Mouse (Mus musculus) ES-CJ7 (cell line): ENCODE measurements at regions not wholly inside any gene's neighbourhood (a gene's known extent, or its start where the extent isn't known, plus 50 kb on each side); places are given as distances from the start of the nearest gene placed in this dataset.
A peak's percentile ranks its signal among the peaks of the same experiment; 100 is the strongest.
"Not testable (repeated sequence)": the region's sequence is repeated elsewhere in the genome, so short reads cannot be mapped to it uniquely, and the experiment has no call there.

Experiments
- DNase-seq: peaks from one replicate; pipeline ENCODE4 v3.0.0; 2011; ENCODE audit warnings: low read depth, low spot score

GRCm38 (mm10) chr3:124156255-124156654 is 164.4 kb upstream of the Tram1l1 start:
- DNase-seq = no peak

- no peak for DNase-seq
Observed at GRCm38 (mm10) chr3:124157858-124158655, 162.6 kb upstream of the Tram1l1 start.

- DNase-seq = not testable (repeated sequence)
Observed at GRCm38 (mm10) chr3:124193331-124193730, 127.3 kb upstream of the Tram1l1 start.

GRCm38 (mm10) chr3:124200226-124200940 is 120.3 kb upstream of the Tram1l1 start:
- DNase-seq = not testable (repeated sequence)

- peak; percentile 5 for DNase-seq
Observed at GRCm38 (mm10) chr3:124217131-124217530, 103.5 kb upstream of the Tram1l1 start.

GRCm38 (mm10) chr3:124225982-124226381 is 94.7 kb upstream of the Tram1l1 start:
- peak; percentile 27 for DNase-seq

GRCm38 (mm10) chr3:124227701-124228100 is 93.0 kb upstream of the Tram1l1 start:
- DNase-seq = no peak

GRCm38 (mm10) chr3:124240936-124241733 is 79.5 kb upstream of the Tram1l1 start:
- DNase-seq = no peak

- DNase-seq = no peak
Observed at GRCm38 (mm10) chr3:124241734-124242006, 79.0 kb upstream of the Tram1l1 start.

- no peak for DNase-seq
Observed at GRCm38 (mm10) chr3:124262150-124262549, 58.5 kb upstream of the Tram1l1 start.

GRCm38 (mm10) chr3:124266821-124267220 is 53.8 kb upstream of the Tram1l1 start:
- DNase-seq = no peak

GRCm38 (mm10) chr3:124270506-124270905 is 50.1 kb upstream of the Tram1l1 start:
- DNase-seq = no peak
